ENCODE assay signal across 33 mouse cellular contexts in the genomic region with DNA sequence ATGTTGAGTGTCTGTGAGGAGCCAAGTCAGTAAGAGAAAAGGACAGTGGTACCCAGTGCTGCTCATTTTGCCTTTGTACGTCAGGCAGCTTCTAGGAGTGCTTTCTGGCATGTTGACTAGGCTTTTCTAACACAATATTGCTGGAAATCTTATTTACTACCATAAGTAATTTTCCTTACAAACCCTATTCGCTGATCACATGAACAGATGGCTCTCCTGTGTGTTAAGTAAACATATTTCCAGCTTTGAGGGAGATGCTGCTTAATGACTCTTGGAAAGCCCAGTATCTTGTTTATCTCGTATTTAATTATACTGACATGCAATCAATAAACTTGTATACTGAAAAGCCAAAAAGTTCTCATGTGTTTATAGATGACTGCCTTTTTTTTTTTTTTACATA. TPM values are rescaled to one million over a fixed set of nuclear protein-coding genes. Genes with fewer than 3 reads are reported as not detected.
"Had no signal": no experiment of that assay in that cellular context is flagged by ENCODE, and none has a peak within 500 bp of the region (broad histone marks: within the 10 kb centered on the region; RNA-seq: fewer than 3 reads in every experiment).

No protein-coding gene starts in this region.

- H3K4me1 ChIP-seq: heart, embryonic 13.5 days; heart, embryonic 15.5 days; hindbrain, embryonic 13.5 days; hindbrain, embryonic 15.5 days; limb, embryonic 10.5 days; limb, embryonic 12.5 days; liver, embryonic 15.5 days had no signal

- H3K36me3 ChIP-seq: heart, embryonic 13.5 days; heart, embryonic 15.5 days; hindbrain, embryonic 13.5 days; hindbrain, embryonic 15.5 days; limb, embryonic 10.5 days; limb, embryonic 12.5 days; liver, embryonic 13.5 days; liver, embryonic 15.5 days had no signal

- H3K9ac ChIP-seq: heart, embryonic 13.5 days; heart, embryonic 15.5 days; hindbrain, embryonic 13.5 days; hindbrain, embryonic 15.5 days; limb, embryonic 12.5 days; liver, embryonic 13.5 days; liver, embryonic 15.5 days; liver, postnatal 0 days had no signal

- ATAC-seq: hindbrain, postnatal 0 days; intestine, embryonic 16.5 days; liver, postnatal 0 days had no signal

- H3K9me3 ChIP-seq: heart, embryonic 13.5 days; heart, embryonic 15.5 days; hindbrain, embryonic 13.5 days; hindbrain, embryonic 15.5 days; limb, embryonic 10.5 days; limb, embryonic 12.5 days; liver, embryonic 13.5 days; liver, embryonic 15.5 days had no signal

- H3K4me3 ChIP-seq: heart, adult 2 months; heart, embryonic 13.5 days; heart, embryonic 15.5 days; hindbrain, embryonic 13.5 days; hindbrain, embryonic 15.5 days; layer of hippocampus, adult 2 months; left cerebral cortex, adult 2 months; limb, embryonic 10.5 days; limb, embryonic 12.5 days; liver, embryonic 13.5 days; liver, embryonic 15.5 days had no signal

- H3K4me2 ChIP-seq: heart, embryonic 11.5 days; heart, embryonic 13.5 days; heart, embryonic 15.5 days; hindbrain, embryonic 13.5 days; hindbrain, embryonic 15.5 days; limb, embryonic 12.5 days; liver, embryonic 11.5 days; liver, embryonic 13.5 days; liver, embryonic 15.5 days had no signal

- H3K27me3 ChIP-seq: heart, embryonic 13.5 days; heart, embryonic 15.5 days; hindbrain, embryonic 13.5 days; hindbrain, embryonic 15.5 days; limb, embryonic 12.5 days; liver, embryonic 13.5 days; liver, embryonic 15.5 days had no signal

- H3K27ac ChIP-seq: heart, adult 2 months; heart, embryonic 13.5 days; heart, embryonic 15.5 days; hindbrain, embryonic 13.5 days; hindbrain, embryonic 15.5 days; hindbrain, postnatal 0 days; layer of hippocampus, adult 2 months; left cerebral cortex, adult 2 months; limb, embryonic 10.5 days; limb, embryonic 12.5 days; liver, embryonic 13.5 days; liver, embryonic 15.5 days had no signal

- DNase-seq: gastrocnemius, postnatal 14 days; gastrocnemius, postnatal 36 days; heart, adult 11 months; heart, adult 2 months; heart, postnatal 14 days; heart, postnatal 36 days; kidney, adult 11 months; kidney, adult 2 months; kidney, postnatal 10 days; kidney, postnatal 25 days; kidney, postnatal 4 days; liver, embryonic 13.5 days; liver, postnatal 0 days had no signal

RNA-seq across cellular contexts. Expression of a gene that starts 32.4 kb away (rescaled TPM):
- total RNA-seq: gastrocnemius, adult 18-20 months; gastrocnemius, adult 8-10 months; gastrocnemius, postnatal 14 days; gastrocnemius, postnatal 36 days; heart, adult 2 months; heart, postnatal 14 days; heart, postnatal 36 days; hematopoietic stem cell, adult 5-6 weeks; hindbrain, postnatal 0 days; layer of hippocampus, adult 2 months; layer of hippocampus, postnatal 10 days; layer of hippocampus, postnatal 25 days; left cerebral cortex, adult 2 months; left cerebral cortex, postnatal 14 days; left cerebral cortex, postnatal 36 days had no signal
- polyA plus RNA-seq: heart, adult 2 months; kidney, adult 2 months; liver, embryonic 13.5 days; liver, embryonic 15.5 days; liver, postnatal 0 days had no signal
